Mouse (Mus musculus): ENCODE measurements around the gene Obp1a.

Gene Obp1a

GRCm38 (mm10) chrX:78091274-78091673 is at the start of gene Obp1a:
Obp1a (minus strand) TSS chrX:78091374.
- DNase-seq (ENCODE audit: low spot score) = no peak

- no peak for DNase-seq (ENCODE audit: low spot score)
Measured at GRCm38 (mm10) chrX:78125167-78125566, 34.0 kb upstream of the Obp1a start, which contains the start of gene Gm5938. Gm5938 (plus strand) TSS chrX:78125467.
